Mouse (Mus musculus) left cerebral cortex, adult 11 months (tissue): Measurements from ENCODE around the gene Ankle1.
A peak's percentile ranks its signal among the peaks of the same experiment; 100 is the strongest.

Experiments used
- DNase-seq: peaks from one replicate; pipeline ENCODE4 v3.0.0; 2022; ENCODE audit warnings: low spot score

The Ankle1 gene

DNA sequence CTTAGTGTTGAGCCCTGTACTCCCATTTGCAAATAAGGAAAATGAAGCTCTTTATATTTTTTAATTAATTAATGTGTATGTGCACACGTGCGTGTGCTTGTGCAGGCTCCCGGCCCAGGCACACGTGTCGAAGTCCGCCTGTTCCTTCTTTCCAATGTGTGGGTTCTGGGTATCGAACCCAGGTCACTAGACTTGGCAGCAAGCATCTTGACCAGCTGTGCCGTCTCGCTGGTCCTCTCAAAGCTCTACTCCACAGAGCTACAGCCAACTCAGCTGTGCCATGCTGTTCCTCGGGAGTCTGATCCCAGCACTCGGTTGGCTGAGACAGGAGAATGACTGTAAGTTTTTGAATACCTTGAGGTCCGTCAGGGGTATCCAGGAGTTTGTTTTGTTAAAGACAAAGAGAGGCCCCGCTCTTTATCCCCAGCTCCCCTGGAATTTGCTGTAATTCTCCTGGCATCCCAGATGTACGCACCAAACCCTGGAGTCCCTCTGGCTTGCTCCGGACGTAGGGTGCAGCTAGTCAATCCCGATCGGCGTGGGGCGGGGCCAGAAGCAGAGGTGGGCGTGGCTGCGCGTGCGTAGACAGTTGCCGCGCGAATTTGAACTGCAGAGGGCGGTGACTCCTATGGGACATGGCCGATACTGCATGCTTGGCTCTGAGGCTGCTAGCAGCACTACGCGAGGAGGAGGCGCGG is at the start of gene Ankle1:
TSS of gene Ankle1 (plus strand) at position 610 of the 698 bp plus-strand sequence.
- peak; percentile 88 for DNase-seq

DNA sequence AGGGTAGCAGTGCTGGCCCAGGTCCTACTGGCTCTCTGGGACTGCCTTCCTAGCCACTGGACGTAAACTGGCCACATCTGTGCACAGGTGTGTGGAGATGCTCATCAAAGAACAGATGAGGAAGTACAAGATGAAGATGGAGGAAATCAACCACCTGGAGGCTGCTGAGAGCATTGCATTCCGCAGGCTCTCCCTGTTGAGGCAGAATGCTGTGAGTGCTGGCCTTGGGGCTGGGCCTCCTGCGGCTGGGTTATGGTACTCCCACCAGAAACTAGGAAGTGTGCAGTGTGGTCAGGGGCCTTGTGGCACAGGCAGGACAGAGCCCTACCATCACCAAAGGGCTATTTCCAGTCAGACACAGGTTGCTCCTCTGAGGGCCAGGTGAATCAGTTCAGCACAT is 47.8 kb upstream of the Ankle1 start:
- no peak for DNase-seq

DNA sequence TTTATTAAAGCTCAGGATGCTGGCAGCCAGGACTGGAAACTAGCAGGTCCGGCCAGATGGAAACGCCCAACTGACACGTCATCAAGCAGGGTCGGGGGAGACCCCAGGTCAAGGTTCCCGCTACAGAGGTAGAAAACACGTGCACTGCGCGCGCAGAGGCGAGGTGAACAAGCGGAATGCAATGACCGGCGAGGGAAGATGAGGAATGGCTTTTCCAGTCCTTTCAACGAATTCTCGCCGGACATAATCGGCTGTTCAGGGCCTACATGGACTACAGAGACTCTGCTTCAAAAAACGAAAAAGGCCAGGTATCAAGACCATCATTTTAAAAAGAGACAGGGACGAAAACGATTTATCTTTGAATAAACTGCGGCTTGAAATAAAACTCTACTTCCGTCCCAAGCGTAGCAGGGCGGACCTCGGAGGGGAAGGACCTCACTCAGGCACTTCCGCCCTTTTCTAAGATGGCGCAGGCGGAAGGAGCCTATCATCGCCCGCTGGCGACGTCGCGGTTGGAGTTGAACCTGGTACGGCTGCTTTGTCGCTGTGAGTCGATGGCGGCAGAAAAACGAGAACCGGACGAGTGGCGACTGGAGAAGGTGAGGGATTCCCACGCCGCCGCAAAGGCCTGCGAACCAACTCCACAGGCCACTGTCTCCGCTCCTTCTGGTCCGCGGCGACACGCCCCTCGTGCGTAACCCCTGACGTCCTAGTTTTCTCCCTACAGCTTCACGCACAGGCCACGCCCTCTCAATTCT is 38.9 kb upstream of the Ankle1 start, which contains the start of gene Use1:
TSS of gene Use1 (plus strand) at position 78 of the 758 bp plus-strand sequence.
- DNase-seq, result peak; percentile 91

DNA sequence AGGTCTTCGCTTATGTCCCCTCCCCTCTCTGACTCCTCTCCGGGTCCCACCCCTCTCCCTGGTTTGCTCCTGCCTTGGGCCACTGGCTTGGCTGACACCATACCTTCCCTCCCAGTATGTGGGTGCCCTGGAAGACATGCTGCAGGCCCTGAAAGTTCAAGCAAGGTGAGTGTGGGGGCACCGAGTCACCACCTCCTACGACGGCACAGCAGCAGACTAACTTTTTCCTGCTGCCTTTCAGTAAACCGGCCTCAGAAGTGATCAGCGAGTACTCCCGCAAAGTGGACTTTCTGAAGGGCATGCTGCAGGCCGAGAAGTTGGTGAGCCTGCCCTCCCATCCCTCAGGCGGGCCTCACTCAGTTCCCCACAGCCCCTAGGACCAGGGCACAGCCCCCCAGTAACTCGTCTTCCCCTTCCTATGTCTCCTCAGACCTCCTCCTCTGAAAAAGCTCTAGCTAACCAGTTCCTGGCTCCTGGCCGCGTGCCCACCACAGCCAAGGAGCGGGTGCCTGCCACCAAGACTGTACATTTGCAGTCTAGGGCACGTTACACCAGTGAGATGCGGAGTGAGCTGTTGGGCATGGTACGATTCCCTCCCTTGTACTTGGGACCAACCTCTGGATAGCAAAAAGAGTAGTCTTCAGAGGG is 38.2 kb upstream of the Ankle1 start:
- no peak for DNase-seq

DNA sequence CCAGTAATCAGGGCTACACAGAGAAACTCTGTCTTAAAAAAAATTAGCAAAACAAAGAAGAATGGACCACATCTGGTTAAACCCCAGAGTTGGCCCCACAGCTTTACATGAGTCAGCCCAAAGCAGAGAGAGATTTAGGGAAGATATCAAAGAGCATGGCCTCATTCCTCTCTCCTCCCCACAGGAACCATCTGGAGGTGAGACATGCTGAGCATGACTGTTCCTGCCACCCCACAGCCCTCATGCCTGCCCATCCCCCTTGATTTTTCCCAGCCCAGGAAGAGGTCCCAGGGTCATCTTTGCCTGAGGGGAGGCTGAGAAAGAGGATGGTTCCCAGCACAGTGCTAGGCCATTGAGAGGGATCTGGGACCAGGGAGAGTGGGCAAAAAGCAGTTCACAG is 37.4 kb upstream of the Ankle1 start:
- no peak for DNase-seq

DNA sequence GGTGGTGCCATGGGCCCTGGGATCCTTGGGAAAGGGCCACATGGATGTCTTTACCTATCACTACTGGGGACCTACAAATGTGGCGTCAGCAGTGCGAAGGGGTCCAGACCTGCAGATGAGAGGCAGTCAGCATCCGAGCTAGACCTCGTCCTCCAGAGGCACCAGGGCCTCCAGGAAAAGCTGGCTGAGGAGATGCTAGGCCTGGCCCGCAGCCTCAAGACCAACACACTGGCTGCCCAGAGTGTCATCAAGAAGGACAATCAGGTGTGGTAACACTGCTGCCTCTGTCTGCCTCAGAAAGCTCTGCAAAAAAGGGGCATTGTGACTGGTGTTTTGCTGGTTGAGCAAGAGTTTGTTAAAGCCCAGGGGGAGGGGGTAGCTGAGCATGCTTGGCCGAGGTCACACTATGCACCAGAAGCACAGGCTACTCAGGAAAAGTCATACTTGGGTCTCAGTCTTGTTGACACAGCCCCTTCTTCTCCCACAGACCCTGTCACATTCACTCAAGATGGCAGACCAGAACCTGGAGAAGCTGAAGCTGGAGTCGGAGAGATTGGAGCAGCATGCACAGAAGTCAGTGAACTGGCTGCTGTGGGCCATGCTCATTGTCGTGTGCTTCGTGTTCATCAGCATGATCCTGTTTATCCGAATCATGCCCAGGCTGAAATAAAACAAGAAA is 36.6 kb upstream of the Ankle1 start:
- no peak for DNase-seq

DNA sequence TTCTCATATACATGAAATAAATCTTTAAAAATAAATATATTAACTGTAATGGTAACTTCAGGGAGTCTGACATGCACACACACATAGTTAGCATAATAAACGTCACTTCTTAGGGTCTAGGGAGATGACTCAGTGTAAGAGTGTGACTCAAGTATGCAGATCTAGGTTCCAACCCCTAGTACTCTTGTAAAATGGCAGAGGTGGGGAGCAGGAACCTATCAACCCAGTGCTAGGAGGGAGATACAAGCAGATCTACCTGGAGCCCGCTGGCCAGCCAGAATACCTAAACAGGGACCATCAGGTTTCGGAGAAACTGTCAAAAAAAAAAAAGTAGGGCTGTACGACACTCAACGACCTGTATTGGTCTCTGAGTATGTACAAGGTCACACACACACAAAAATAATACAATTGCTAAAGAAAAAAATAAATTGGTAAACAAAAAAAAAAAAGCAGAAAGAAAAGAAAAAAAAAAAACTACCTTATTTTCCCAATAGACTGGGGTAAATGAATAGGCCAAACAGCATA is 35.0 kb upstream of the Ankle1 start:
- DNase-seq, result no peak

DNA sequence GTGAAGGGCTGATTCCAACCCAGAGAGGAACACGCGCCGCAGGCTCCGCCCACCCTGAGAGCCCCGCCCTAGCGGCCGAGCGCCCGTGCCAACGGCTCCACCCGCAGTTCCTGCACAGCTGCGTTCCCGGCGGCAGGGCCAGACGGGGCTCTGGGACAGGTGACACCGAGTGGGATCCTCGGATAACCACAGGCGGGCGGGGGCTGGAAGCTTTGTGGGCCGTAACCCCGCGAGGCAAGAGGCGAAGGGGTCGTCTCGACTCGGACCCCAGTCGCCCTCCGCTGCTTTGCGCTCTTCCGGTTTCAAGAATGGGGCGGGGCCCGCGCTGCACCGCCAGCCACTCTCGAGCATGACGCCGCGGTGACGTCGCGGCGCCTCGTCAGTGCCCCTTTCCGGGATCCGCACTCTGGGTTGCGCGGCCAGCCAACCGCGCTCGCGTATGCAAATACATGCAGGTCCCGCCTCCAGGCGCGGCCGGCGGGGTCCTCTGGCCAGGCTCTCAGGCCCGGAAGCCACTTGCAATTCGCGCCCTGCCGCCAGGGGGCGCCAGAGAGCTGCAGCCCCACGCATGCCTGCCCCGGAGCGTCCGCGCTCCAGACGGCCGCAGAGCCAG is 34.5 kb upstream of the Ankle1 start, which contains the start of gene Ocel1:
TSS of gene Ocel1 (plus strand) at position 63 of the 613 bp plus-strand sequence.
- DNase-seq, result peak; percentile 98

DNA sequence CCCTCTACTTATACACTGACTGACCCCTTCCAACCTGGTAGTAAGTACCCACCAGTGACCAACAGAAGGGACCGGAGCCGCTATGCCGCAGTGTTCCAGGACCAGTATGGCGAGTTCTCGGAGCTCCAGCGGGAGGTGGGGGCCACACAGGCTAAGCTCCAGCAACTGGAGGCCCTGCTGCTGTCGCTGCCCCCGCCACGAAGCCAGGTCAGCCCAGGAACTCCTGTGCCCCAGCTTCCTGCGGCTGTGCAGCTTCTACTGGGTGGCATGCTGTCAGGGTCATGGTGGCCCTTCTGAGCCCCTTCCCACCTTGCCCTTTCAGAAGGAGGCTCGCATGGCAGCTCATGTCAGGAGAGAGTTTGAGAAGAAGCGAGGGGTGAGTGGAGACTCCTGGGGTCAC is 33.4 kb upstream of the Ankle1 start:
- DNase-seq, result no peak

DNA sequence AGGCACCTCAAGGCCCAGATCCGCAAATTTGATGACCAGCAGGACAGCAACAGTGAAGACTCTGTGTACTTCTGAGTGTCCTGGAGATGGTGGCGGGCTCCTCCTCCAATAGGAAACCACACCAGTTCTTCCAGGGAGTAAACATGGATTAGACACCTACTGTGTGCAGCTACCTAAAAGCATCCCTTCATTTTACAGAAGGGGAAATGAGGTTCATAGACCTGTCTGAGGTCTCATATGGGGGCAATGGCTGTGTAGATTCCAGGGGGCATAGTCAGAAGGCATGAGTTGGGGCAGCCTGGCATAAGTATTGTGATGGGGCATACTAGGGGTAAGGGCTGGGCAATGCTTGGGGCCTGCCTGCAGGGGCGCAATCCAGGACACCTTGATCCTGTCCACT is 32.8 kb upstream of the Ankle1 start:
- no peak for DNase-seq

DNA sequence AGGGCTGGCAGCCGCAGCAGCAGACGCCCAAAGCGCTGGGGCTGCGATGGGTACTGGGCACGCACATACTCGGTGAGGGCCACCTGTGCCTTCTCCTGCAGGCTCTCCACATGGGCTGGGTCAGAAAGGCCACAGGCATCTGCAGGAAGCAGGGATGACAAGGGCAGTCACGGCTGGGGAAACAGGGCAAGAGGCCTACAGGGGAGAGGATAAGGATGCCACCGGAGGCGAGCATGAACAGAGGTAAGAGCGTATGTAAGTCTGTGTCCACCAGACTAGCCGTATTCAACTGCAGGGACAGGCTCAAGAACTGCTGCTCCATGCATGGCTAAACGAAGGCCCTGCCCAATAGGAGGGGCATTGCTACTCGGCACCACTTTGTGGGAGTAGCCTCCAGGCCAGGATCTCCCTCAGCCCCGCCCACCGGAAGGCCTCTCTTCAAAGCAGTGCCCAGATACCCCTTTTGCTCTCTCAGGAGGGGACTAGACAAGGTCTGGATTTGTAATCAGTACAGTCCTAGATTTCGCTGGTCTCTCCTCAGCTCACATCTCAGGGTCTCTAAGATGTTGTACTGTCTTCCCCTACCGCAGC is 31.1 kb upstream of the Ankle1 start:
- DNase-seq, result no peak

DNA sequence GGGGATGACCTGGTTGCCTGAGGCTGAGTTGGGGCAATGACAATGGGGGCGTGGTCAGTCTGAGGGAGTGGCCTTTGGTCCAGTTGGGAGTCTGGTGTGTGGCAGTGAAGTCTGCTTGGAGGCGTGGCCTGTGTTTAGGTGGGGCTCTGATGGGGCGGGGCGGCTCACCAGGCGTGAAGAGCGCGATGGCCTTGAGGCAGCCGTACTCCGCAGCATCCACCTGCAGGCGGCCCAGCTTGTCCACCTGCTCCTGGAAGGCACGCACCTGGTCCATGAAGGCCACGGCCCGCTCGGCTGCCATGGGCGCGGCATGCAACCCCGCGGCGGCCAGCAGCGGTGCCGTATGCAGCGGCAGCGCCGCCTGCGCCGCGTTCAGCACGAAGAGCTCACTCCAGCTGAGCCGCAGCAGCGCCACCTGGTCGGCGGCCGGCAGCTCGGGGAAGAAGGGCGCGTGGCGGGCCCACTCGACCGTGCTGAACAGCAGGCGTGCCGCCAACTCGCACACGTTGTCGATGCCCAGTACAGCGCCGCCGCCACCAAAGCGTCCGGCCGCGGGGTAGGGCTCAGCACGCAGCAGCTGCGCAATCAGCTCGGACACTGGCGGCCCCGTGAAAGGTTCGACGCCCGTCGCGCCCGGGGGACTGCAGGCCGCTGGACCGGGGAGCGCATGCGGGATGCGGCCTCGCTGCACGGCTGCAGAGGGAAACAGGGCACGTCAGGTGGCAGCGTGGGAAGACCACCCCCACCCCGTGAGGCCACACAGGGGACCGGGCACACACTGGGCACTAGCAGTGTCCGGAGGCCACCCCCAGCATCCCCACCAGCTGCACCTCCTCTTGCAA is 30.0 kb upstream of the Ankle1 start:
- DNase-seq, result no peak

DNA sequence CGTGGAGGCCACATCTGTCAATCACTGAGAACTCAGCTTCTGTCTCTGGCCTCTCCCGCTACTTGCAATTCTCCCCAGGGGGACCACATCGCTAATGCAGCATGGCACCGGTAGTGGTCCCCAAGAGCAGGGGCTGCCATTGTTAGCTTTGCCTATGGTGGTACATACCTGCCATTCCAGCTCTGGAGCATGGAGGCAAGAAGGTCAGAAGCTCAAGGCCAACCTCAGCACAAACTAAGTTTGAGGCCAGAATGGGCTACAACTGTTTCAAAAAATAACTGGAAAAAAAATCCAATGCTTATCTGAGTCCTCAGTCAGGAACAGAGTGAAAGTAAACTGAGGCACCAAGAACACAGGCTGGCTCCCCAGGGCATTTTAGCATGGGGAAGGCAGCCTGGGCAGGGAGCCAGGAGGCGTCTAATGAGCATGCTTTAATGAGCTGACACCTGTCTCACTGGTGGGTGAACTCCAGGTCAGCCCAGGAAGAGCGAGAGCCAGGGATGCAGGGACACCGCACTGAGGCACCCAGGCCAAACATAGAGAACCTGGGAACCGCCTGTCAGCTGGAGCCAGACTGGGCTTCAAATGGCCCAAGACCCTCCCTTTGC is 29.3 kb upstream of the Ankle1 start:
- no peak for DNase-seq

DNA sequence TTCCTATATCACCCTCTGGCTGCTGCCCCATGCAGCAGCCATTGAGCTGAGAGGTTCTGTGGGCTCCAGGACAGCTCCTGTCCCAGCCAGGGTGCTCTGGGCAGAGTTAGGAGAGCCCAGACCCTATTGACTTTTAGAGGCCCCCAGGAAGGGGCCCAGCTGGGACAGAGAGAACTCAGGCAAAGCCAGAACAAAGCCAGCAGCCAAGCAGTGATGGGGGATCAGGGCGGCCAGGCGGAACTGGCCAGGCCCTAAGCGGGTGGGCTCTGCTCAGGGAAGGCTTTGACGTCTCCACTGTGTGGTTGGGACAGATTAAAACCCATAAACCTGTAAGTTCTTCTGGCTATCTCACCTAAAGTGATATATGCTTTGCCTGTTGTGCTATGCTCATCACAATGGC is 26.8 kb upstream of the Ankle1 start:
- no peak for DNase-seq

DNA sequence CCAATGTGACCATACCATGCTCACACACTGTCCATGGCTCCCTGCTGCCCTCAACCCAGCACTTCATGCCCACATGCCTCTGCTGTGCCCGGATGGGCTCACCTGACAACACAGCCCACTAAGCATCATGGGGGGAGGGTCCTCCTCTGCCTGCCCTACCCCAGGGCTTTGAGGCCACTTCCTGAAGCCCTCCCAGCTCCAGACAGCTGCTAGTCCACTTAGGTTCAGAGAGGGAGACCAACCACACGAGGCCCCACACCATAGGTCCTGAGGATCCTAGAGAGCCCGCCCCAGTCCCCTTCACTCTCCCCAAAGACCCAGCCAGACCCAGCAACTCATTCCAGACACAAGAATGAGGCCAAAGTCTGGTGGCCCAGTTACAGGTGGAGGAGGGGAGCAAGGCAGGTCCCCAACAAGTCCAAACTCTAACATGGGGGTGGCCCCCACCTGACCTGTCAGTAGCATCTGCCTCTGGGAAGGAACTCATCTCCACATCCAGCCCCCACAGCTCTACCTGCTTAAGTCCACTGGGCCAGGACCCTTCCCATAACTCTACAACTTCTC is 26.2 kb upstream of the Ankle1 start:
- DNase-seq, result no peak

DNA sequence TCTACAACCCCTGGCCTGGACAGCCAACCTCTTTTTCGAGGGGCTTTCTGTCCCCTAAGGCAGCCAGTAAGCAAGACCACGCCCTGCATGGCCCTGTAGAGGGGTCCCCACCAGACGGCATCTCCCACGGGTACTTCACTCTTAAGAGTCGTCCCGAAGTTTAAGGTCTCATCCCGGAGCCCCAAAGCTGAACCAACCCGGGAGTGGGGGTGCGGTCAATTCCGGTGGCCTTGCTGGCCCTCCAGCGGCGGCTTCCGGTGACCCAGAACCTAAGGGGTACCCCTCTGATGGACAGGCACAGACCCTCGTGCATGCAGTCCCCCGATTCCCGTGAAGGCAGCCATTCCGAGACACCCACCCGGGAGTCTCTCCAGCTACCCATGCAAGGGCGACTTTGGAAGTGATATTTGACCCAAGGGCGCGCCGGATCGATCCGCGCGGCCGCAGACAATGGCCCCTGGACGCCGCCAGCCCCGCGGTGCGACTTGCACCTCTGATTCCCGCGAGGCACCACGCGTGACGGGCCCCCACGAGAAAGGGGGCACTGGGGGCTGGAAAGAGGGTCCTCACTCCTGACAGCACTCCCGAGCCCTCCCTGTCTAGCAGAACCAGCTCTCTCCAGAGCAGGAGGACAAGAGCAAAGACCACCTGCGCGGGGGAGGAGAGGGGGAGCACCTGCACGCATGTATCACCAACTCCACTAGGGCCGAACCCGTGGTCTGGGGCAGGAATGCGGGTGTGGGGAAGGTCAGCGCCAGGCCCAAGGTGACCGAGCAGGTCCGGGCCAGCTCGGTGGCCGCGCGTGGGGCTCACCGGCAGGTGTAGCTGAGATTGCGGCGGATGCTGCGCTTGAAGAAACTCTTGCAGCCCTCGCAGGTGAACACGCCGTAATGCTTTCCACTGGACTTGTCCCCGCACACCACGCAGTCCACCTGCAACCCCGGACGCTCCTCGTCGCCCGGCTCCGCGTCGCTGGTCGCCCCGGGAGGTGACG is 25.3 kb upstream of the Ankle1 start:
- DNase-seq, result no peak

DNA sequence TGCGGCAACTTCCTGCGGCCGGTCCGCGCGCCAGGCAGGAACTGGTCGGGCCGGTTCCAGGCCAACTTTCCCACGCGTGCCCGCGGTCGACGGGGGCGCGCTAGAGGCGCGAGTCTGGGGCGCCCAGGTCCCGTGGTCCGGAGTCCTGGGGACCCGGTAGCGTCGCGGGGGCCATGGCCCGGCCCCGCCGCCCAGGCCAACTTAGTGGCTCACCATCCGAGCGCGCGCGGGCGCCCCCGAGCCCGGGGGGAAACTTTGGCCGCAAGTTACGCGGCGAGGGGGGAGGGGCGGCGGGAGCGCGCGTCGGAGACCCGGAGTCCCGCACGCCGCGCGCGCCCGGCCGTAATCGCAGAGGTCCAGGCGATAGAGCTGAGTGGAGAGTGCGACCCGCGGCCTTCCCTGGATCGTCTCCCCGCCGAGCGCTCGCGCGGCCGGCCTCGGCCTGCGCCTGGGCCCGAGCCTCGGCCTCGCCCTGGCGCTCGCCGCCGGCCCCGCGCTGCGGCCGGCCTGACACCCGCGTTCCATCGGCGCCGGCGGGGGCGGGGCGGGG is 24.3 kb upstream of the Ankle1 start, which contains the start of gene Nr2f6:
TSS of gene Nr2f6 (minus strand) at position 540 of the 550 bp plus-strand sequence.
- DNase-seq, result no peak
